Mouse (Mus musculus): Measurements from ENCODE around the gene Becn1.

DNA sequence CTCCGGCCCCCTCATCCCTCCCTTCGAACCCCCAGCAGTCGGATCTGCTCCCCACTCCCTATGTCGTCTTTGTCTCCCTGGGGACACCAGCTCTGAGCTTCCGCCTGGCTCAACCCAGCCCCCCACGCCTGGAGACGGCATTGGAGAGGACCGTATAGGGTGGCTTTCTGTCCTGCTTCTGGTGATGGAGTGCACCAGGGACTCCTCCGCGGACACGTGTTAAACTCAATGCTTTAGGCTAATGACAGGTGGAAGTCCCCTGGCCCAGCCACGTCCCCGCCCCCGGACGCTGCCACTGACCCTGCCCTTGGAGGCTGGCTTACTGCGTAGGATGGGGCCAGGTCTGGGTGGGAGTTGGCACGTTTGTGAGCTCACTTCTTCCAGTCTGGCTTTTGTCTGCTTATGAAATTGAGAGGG is 14.4 kb upstream of the Becn1 start:
- TF ChIP-seq POLR2A (IDR thresholded peaks at IDR 0.05; ENCODE audit: insufficient read length, low read depth), result no peak
- TF ChIP-seq MYOG (IDR thresholded peaks at IDR 0.05; ENCODE audit: control insufficient read depth in 1 of 3, insufficient read depth in 1 of 3, insufficient read length in 2 of 3, low read depth in 2 of 3), result no peak
- no peak for TF ChIP-seq MAX (IDR thresholded peaks at IDR 0.05; ENCODE audit: low read depth)
- TF ChIP-seq REST (IDR thresholded peaks at IDR 0.05; ENCODE audit: insufficient read depth, insufficient read length), result no peak
- TF ChIP-seq POLR2AphosphoS2 (IDR thresholded peaks at IDR 0.05; ENCODE audit: insufficient read length, low read depth), result no peak

Measured in myocyte (in vitro differentiated cells).